Mouse (Mus musculus) liver, postnatal 0 days (tissue): Measurements from ENCODE around the gene Olfr519. TPM values are rescaled to one million over a fixed set of nuclear protein-coding genes. Genes with fewer than 3 reads are reported as not detected.

Experiments
- ATAC-seq: fragments of 200-750 bp; cut with Nextera tagmentation; 2 replicates; pipeline ENCODE4 v1.8.0; 2017; ENCODE audit warnings: mild to moderate bottlenecking, moderate library complexity
- DNase-seq: peaks from one replicate; pipeline ENCODE4 v3.0.0-alpha.2; 2016
- H3K27ac ChIP-seq: fragments of 300-500 bp; sonication (generic); 2 replicates; pipeline ENCODE4 v1.5.1; 2014; ENCODE audit warnings: antibody characterized with exemption, moderate library complexity, mild to moderate bottlenecking, low read depth
- H3K27me3 ChIP-seq: fragments of 300-500 bp; sonication (generic); 2 replicates; pipeline ENCODE4 v1.6.1; 2014; ENCODE audit warnings: low read length, control low read depth, mixed read lengths; ENCODE audit not compliant: insufficient read depth
- H3K36me3 ChIP-seq: fragments of 300-500 bp; sonication (generic); replicated peaks from 2 replicates; pipeline ENCODE4 v1.6.1; 2014; ENCODE audit warnings: mild to moderate bottlenecking, control low read depth, low read length, moderate library complexity, mixed read lengths; ENCODE audit not compliant: insufficient read depth
- H3K4me1 ChIP-seq: fragments of 300-500 bp; sonication (generic); 2 replicates; pipeline ENCODE4 v1.6.1; 2014; ENCODE audit warnings: antibody characterized with exemption, mild to moderate bottlenecking, control low read depth; ENCODE audit not compliant: insufficient read depth
- H3K4me2 ChIP-seq: fragments of 300-500 bp; sonication (generic); 2 replicates; pipeline ENCODE4 v1.6.1; 2014; ENCODE audit warnings: low read depth, mild to moderate bottlenecking, low read length, moderate library complexity, mixed read lengths
- H3K4me3 ChIP-seq: fragments of 300-500 bp; sonication (generic); 2 replicates; pipeline ENCODE4 v1.5.1; 2014; ENCODE audit warnings: low read depth, low read length
- H3K9ac ChIP-seq: fragments of 300-500 bp; sonication (generic); replicated peaks from 2 replicates; pipeline ENCODE4 v1.6.1; 2014; ENCODE audit warnings: mild to moderate bottlenecking, moderate library complexity
- H3K9me3 ChIP-seq: fragments of 300-500 bp; sonication (generic); 2 replicates; pipeline ENCODE4 v1.6.1; 2016; ENCODE audit warnings: mild to moderate bottlenecking, control low read depth, low read length, mixed read lengths
- CTCF ChIP-seq: sonication (generic); IDR thresholded peaks from 2 replicates; pipeline ENCODE4 v1.5.1; 2016; ENCODE audit warnings: antibody characterized with exemption, low read depth
- EP300 ChIP-seq: IDR thresholded peaks from 2 replicates; pipeline ENCODE4 v1.6.1; 2016; ENCODE audit warnings: antibody characterized with exemption, low read depth, mild to moderate bottlenecking
- WGBS: fragments of 180-500 bp; shearing (Covaris S2); extraction: QIAGEN DNeasy Blood & Tissue Kit; methylation state at CpG from one replicate; pipeline ENCODE4 v1.1.7; 2014; ENCODE audit not compliant: insufficient replicate concordance; 5-methylcytosine and 5-hydroxymethylcytosine counted together
- polyA plus RNA-seq: library from polyadenylated mRNA; unstranded; fragments of >200 nt; fragmentation: Nextera tagmentation; extraction: Ambion mirVana; gene quantifications from 2 replicates; pipeline ENCODE4 v1.2.1, GENCODE M21; 2015

Olfr519 gene
- polyA plus RNA-seq, 1 experiment from 2014 or later = not detected

- Histone ChIP-seq H3K4me2 (no peak within 1 kb of the TSS), H3K4me3 (no peak within 1 kb of the TSS), H3K9me3 (no peaks in the 10 kb centered on the region), H3K27ac (no peak within 1 kb of the TSS), H3K4me1 (no peaks in the 10 kb centered on the region), H3K27me3 (no peaks in the 10 kb centered on the region), H3K9ac (no peak within 1 kb of the TSS), H3K36me3 (no peaks in the 10 kb centered on the region)
- ATAC-seq (no peak), DNase-seq (no peak)
- TF ChIP-seq CTCF = no peak
- no peak for TF ChIP-seq EP300
- 66% methylated on average over 4 of the region's 4 CpGs for WGBS
These were observed 9.3 kb downstream of the Olfr519 start, which contains the start of gene Olfr518 for GRCm38 (mm10) chr7:108884906-108885305. TSS of gene Olfr518 (minus strand) at chr7:108885006.

GRCm38 (mm10) chr7:108872279-108872678 lies 21.9 kb downstream of the Olfr519 start, which contains the start of gene Olfr517:
TSS of gene Olfr517 (minus strand) at chr7:108872379.
- no peaks in the 10 kb centered on the region for H3K4me1 ChIP-seq
- no peak within 1 kb of the TSS for H3K27ac ChIP-seq
- H3K9me3 ChIP-seq = no peaks in the 10 kb centered on the region
- H3K27me3 ChIP-seq = no peaks in the 10 kb centered on the region
- 44% methylated on average over 2 of the region's 2 CpGs for WGBS
- H3K4me2 ChIP-seq = no peak within 1 kb of the TSS
- DNase-seq = no peak
- H3K36me3 ChIP-seq = no peaks in the 10 kb centered on the region
- ATAC-seq = no peak
- TF ChIP-seq EP300 (no peak), CTCF (no peak)
- H3K4me3 ChIP-seq = no peak within 1 kb of the TSS
- H3K9ac ChIP-seq = no peak within 1 kb of the TSS

- DNase-seq (no peak), ATAC-seq (no peak)
- WGBS = 78% methylated on average over 2 of the region's 2 CpGs
- Histone ChIP-seq H3K4me3 (no peak within 1 kb of the TSS), H3K4me1 (no peaks in the 10 kb centered on the region), H3K27me3 (no peaks in the 10 kb centered on the region), H3K36me3 (no peaks in the 10 kb centered on the region), H3K9ac (no peak within 1 kb of the TSS), H3K27ac (no peak within 1 kb of the TSS), H3K9me3 (no peaks in the 10 kb centered on the region), H3K4me2 (no peak within 1 kb of the TSS)
- TF ChIP-seq EP300 (no peak), CTCF (no peak)
These were observed 43.8 kb downstream of the Olfr519 start, which contains the start of gene Olfr516 for GRCm38 (mm10) chr7:108850429-108850828. TSS of gene Olfr516 (minus strand) at chr7:108850529.

Other genes with a start within 250 kb of the Olfr519 start
- gene Olfr509, start 242.5 kb downstream of the Olfr519 start, polyA plus RNA-seq = not detected in 2 replicates
- gene Olfr510, start 228.0 kb downstream of the Olfr519 start, polyA plus RNA-seq = not detected in 2 replicates
- gene Olfr512, start 181.1 kb downstream of the Olfr519 start, polyA plus RNA-seq = not detected in 2 replicates
- not detected in 2 replicates for gene Olfr513, start 143.4 kb downstream of the Olfr519 start, polyA plus RNA-seq
- gene Olfr514, start 68.4 kb downstream of the Olfr519 start, polyA plus RNA-seq = not detected in 2 replicates
- gene Olfr516, start 43.9 kb downstream of the Olfr519 start, polyA plus RNA-seq = not detected in 2 replicates
- not detected in 2 replicates for gene Olfr517, start 22.0 kb downstream of the Olfr519 start, polyA plus RNA-seq
- gene Olfr518, start 9.4 kb downstream of the Olfr519 start, polyA plus RNA-seq = not detected in 2 replicates
- not detected in 2 replicates for gene Nlrp10, start 35.8 kb upstream of the Olfr519 start, polyA plus RNA-seq
- 34.6 and 36.9 TPM in 2 replicates for gene Eif3f, start 40.0 kb upstream of the Olfr519 start, polyA plus RNA-seq
- not detected in 2 replicates for gene Tub, start 55.9 kb upstream of the Olfr519 start, polyA plus RNA-seq
- gene Ric3, start 188.9 kb upstream of the Olfr519 start, polyA plus RNA-seq = 0.33 and 0.36 TPM in 2 replicates